Mouse (Mus musculus) adrenal gland, postnatal 36 days (tissue): ENCODE data around the gene Atp8b3. TPM values are rescaled to one million over a fixed set of nuclear protein-coding genes. Genes with fewer than 3 reads are reported as not detected.

ENCODE experiments used
- DNase-seq, 2 experiments: peaks; one replicate each; pipeline ENCODE4 v3.0.0; 2021; ENCODE audit warnings: mixed read lengths in 1 of 2
- total RNA-seq, 2 experiments: library from RNA; stranded (reverse); gene quantifications; 2 replicates each; pipeline ENCODE4 v1.2.3; 2021

Gene Atp8b3
- total RNA-seq, 2 experiments from 2014 or later = 0.43 to 1.1 TPM

GRCm38 (mm10) chr10:80568876-80569275 is 30.0 kb upstream of the Atp8b3 start:
- no peak for DNase-seq

- peak; percentile 86 to 89 for DNase-seq
These were observed 27.6 kb upstream of the Atp8b3 start for GRCm38 (mm10) chr10:80566375-80567092.

GRCm38 (mm10) chr10:80561116-80561944 is 22.4 kb upstream of the Atp8b3 start, which contains the start of gene Rexo1:
Gene Rexo1, minus strand, starts transcription at chr10:80561560.
- DNase-seq = peak; percentile 94 to 95

DNA sequence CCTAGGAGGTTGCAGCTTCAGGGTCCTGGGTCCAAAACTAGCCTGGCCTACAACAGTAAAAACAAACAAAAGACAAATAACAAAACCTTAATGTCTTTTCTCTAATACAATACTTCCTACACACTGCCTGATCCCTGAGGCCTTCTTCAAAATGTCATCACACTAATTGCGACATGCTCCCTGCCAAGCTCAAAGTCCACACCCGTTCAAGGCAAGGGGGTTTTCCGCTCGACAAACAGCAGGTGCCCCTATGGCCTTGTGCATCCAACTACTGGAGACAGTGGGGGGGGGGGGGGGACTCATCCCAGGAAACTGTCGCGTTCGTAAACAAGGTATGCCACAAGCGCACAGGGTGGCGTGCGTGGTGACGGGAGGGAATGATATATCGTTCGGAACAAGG is 21.7 kb upstream of the Atp8b3 start:
- DNase-seq = no peak

- no peak for DNase-seq
These were observed 20.5 kb upstream of the Atp8b3 start for GRCm38 (mm10) chr10:80559431-80559830.

- DNase-seq = peak; percentile 91 to 92
These were observed 18.5 kb upstream of the Atp8b3 start for GRCm38 (mm10) chr10:80557346-80557965.

DNA sequence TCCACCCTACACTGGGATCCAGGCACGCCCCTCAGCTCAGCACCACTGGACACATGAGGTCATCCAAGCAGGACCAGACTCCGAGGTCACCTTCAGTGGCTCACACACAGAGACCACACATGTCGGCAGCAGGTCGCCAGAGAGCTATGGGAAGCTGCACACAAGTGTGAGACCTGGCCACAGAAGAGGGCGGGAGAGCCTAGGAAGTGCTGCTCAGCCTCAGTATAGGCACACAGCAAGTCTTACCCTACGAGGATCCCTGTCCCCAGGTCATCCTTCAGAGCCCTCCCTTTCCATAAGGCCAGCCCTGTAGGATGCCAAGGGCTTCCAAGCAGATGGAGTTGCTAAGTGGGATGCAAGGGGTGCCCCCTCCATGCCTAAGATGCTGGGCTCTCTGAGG is 15.1 kb upstream of the Atp8b3 start:
- DNase-seq = no peak

- DNase-seq = peak; percentile 48 to 55
These were observed 14.7 kb upstream of the Atp8b3 start for GRCm38 (mm10) chr10:80553575-80553974.

DNA sequence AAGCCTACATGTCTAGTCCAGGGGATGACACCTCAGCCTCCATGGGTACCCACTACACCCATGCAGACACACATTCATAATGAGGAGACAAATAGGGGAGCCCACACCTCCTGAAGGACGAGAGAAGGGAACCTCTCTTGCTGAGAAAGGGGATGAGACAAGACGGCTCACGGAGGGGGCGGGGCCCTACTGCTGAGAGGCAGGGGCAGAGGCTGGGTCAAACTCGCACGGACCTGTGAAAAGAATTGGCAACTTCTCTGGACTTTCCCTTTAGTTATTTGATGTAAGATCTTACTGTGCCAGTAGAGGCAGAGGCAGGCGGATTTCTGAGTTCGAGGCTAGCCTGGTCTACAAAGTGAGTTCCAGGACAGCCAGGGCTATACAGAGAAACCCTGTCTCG is 13.4 kb upstream of the Atp8b3 start:
- DNase-seq = no peak

GRCm38 (mm10) chr10:80549279-80549678 is 10.4 kb upstream of the Atp8b3 start:
- DNase-seq = peak; percentile 31 to 38

GRCm38 (mm10) chr10:80548428-80549006 is 9.6 kb upstream of the Atp8b3 start:
- peak; percentile 92 to 93 for DNase-seq

DNA sequence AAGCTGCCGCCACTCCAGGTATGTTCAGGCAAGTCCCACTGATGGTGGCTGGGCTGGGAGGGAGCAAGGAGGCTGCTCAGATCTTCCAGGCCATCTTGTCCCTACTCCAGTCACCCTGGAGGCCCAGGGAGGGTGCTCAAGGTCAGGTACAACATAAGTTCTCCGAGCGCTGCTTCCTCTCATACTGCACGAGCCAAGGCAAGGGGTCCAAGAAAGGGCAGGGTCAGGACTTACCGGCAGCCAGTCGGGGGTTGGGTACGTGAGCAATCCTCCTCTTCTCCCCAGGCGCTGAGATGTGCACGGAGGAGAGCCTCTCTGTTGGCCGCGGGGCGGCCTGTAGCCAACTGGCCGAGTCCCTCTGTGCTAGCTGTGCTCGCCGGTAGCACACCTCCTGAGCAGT is 8.6 kb upstream of the Atp8b3 start:
- DNase-seq = peak in 1 of 2 experiments; percentile 40

DNA sequence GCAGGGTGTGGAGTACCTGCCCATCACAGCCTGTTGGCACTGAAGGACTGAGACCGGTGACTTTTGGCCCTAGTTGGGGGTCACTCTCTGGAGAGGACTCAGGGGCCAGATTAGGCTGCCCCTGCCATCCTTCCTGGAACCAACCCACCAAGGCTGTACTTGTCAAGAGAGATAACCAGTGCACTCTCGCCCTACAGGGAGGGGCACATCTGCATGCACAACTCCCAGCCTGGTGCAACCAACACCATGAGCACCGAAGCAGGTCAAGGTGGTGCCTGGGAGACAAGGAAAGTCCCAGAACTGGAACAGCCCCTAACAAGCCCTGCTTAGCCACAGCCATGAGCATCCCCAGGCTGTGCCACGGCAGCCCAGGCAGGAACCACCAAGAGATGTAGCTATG is 8.0 kb upstream of the Atp8b3 start:
- no peak for DNase-seq

DNA sequence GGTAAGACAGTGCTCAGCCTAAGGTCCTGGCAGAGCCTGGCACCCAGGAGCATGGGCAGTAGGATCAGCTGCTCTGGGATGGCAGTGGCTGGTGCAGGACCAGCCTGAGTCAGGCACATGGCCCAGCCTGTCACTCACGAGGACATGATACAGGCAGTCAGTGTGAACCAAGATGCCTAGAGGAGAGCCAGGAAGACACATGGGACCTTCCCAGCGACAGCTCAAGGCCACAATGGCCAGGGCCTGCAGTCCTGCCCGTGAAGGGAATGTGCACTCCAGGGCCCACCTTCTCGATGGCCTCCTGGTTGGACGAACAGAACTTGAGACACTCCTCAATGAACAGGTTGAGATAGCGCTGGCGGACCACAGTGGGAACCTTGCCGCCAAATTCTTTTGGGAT is 6.7 kb upstream of the Atp8b3 start:
- DNase-seq = peak in 1 of 2 experiments; percentile 48

DNA sequence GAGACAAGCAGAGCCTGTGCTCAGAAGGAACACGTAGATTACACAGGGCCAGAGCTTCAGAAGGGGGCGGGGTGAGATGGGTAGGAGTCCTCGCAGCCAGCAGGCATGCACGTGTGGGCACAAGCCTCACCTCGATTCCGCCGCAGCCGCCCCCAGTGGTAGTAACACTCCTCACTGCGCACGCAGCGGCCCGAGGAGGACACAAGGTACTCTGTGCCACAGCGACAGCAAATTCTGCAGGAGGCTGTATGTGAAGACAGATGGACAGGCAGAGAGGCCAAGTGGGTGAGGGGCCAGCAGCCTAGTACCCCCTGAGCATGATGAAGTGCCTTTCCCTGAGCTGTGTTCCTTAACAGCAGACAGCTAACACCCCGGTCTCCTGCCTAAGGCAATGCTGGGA is 4.9 kb upstream of the Atp8b3 start:
- DNase-seq = no peak

- DNase-seq = peak; percentile 61 to 70
These were observed 569 bp upstream of the Atp8b3 start for GRCm38 (mm10) chr10:80539493-80539892.

- peak; percentile 69 to 74 for DNase-seq
These were observed 744 bp downstream of the Atp8b3 start for GRCm38 (mm10) chr10:80538180-80538579.

GRCm38 (mm10) chr10:80535711-80536110 is 3.2 kb downstream of the Atp8b3 start:
- DNase-seq = no peak

- no peak for DNase-seq
These were observed 3.9 kb downstream of the Atp8b3 start for GRCm38 (mm10) chr10:80535071-80535470.

- peak; percentile 71 to 76 for DNase-seq
These were observed 5.2 kb downstream of the Atp8b3 start for GRCm38 (mm10) chr10:80533704-80534103.

DNA sequence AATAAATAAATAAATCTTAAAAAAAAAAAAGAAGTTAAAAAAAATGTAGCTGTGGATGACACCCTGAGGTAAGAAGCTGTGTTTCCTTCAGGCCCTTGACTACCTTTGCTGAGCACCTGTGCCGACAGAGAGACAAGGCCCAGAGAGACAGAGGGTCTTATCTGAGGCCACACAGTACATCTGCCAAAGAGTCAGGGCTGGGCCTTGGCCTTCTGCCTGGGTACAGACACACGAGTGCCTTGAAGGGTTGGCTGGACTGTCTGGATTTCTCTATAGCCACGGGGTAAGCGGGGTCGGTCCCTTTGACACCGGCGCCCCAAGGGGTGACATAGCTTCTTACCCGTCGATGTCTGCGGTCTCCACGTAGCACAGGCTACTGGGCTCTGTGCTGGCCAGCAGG is 6.1 kb downstream of the Atp8b3 start:
- no peak for DNase-seq

GRCm38 (mm10) chr10:80526172-80526571 is 12.8 kb downstream of the Atp8b3 start:
- no peak for DNase-seq
